Mouse (Mus musculus): ENCODE results near the gene Morn1.
"Not testable (repeated sequence)": the region's sequence is repeated elsewhere in the genome, so short reads cannot be mapped to it uniquely, and the experiment has no call there.

Gene Morn1

DNA sequence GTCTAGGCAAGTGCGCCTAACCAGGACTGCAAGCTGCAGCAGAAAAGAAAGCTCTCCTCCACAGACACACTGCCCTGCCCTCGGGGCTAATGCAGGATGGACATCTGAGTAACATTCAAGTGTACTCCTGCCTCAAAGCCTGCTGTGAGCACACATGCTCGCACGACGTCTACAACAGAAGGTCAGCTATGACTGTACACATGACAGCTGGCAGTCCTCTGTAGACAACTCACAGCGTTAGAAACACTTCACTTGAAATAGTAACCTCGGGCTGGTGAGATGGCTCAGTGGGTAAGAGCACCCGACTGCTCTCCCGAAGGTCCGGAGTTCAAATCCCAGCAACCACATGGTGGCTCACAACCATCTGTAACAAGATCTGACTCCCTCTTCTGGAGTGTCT is 7.6 kb upstream of the Morn1 start:
- in situ Hi-C loops (cut with MboI), result not testable (repeated sequence)

DNA sequence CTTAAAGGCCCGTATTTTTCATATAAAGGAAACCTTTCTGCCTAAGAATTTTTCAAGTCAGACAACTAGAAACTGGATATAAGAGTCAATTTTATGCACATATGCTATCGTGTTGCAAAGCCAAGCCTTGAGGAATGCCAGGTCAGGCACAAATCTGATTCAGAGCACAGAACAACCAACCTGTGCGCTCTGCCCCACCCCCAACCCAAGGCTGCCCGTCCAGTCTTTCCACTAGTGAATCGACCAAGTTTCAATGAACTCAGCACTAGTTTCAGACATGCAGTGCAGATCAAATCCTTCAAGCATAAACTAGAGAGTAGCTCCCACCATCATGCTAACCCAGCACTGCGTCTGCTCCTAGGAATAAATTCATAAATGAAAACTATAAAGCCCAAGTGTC is 6.7 kb upstream of the Morn1 start:
- in situ Hi-C loops (cut with MboI), result loop anchor here (10.0 kb wide), 1 partner anchor 115 kb away; the partner anchor contains the start of genes Hes5 and Pank4

DNA sequence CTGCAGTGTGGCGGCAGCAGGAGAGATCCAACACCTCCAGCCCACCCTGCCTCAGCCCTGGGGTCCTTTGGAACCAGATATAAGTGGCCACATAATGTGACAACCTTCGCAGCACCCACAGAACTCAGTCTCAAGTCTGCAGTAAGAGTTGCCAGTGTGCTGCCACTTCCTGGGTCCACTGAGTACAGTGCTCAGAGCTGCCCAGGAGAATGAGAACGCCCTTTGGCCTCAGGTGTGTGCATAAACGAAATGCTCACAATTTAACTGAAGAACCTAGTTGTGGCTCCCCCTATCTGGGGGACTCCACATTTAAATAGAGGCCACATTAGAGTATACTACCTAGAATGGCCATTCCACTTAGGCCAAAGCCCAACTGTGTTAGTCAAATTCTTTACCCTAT is 2.8 kb upstream of the Morn1 start:
- in situ Hi-C loops (cut with MboI), result loop anchor here (10.0 kb wide), 1 partner anchor 119 kb away; the partner anchor contains the start of genes Hes5 and Pank4

DNA sequence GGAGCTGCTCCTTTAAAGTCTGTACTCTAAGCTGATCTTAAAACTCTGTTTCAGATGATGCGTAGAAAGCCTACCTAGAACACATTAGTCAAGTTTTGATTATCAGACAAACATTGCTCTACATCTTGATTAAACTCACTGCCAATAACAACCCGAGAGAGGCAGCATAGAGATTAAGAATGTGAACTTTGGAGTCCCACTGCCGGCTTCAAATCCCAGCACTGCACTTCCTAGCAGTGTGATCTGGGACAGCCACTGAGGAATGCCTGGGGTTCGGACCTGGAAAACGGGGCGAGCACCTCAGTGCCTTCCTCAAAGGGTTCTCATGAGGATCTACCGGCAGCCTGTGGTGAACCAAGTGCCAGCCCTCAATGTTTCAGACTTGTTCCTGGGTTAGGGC is 2.0 kb upstream of the Morn1 start:
- in situ Hi-C loops (cut with MboI), result loop anchor here (10.0 kb wide), 1 partner anchor 120 kb away; the partner anchor contains the start of genes Hes5 and Pank4

- in situ Hi-C loops (cut with MboI), result loop anchor here (10.0 kb wide), 1 partner anchor 121 kb away; the partner anchor contains the start of genes Hes5 and Pank4
These were observed 920 bp upstream of the Morn1 start for GRCm38 (mm10) chr4:155085206-155086107.

- in situ Hi-C loops (cut with MboI), result loop anchor here (10.0 kb wide), 1 partner anchor 124 kb away; the partner anchor contains the start of genes Hes5 and Pank4
These were observed 2.9 kb downstream of the Morn1 start for GRCm38 (mm10) chr4:155089241-155089640.

GRCm38 (mm10) chr4:155090147-155090546 is 3.8 kb downstream of the Morn1 start:
- in situ Hi-C loops (cut with MboI), result loop anchor here (10.0 kb wide), 1 partner anchor 155 kb away; the partner anchor contains the start of gene Faap20

DNA sequence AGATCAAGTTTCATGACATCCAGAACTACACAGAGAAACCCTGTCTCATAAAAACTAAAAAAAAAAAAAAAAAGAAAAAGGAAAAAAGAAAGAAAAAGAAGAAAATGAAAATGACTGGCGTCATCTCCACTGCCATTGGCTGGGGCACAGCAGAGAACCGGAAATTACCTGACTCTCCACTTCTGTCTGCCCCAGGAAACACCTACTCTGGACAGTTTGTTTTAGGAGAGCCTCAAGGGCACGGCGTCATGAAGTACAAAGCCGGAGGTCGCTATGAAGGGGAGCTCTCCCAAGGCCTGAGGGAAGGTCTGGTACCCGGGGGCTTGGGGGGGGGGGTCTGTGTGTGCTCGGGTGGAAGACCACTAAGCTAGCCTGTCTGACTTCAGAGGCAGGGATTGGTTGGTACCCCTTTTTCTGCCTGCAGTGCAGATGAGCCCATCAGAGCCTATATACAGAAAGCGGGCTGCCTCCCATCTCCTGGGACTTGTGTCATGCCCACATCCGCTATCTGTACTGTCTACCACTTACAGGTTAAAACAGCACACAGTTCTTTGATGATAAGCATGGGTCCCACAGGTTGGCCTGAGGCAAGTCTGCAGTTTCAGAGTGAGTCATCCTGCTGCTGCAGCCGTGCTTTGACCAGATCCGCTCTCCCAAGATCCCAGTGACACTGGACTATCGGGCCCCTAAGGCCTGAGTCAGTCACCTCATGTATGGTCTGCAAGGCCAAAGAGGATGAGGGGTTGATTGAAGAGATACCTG is 4.5 kb downstream of the Morn1 start:
- in situ Hi-C loops (cut with MboI), result loop anchor here (10.0 kb wide), 1 partner anchor 154 kb away; the partner anchor contains the start of gene Faap20

- in situ Hi-C loops (cut with MboI), result loop anchor here (10.0 kb wide), 1 partner anchor 152 kb away; the partner anchor contains the start of gene Faap20
These were observed 6.5 kb downstream of the Morn1 start for GRCm38 (mm10) chr4:155092718-155093430.

DNA sequence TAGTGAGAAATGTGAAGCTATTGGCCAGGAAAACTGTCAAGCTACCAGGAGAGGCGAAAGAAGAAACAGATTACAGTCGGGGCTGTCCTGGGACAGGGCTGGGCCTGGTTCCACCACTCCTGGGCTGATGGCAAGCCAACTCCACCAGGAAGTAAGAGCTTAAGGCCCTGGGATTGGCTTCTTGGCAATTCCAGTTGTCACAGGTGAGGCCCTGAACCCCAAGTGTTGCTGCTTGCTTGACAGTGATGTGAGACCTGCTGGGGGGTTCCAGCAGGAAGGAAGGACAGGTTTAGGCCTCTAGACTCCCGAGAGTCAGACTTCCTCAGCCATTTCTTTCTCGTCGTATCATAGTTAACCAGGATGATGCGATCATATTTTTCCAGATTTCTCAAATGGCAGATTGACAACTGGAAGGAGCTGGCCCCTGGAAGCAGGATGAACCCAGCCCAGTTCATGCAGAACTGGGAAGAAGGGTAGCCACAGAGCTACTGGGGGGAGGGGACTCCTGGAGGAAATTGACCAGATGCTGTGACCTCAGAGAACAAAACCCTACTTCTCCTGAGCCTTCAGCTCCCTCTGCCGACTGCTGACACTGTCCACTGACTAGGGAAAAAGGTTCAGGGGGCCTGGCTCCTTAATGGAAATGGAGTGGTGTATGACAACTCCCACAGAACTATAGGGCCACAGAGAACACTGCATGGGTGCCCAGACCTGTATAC is 7.2 kb downstream of the Morn1 start:
- in situ Hi-C loops (cut with MboI), result loop anchor here (10.0 kb wide), 1 partner anchor 151 kb away; the partner anchor contains the start of gene Faap20

DNA sequence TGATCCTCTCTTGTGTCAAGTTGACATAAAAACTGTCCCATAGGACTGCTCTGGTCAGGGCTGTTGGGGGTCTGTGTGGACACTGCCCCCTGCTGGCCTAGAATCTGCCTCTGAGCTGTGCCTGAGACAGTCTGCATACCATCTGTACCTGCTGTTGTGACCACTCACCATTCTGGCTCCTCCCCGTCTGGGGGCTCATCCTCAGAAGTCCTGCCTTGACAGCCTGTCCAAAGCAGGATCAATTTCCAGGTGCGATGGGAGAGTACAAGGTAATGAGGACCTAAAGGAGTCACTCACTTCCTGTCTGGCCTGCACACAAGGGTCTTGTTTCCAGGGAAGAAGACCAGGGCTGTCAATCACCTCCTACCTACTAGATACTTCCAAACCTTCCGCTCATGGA is 8.2 kb downstream of the Morn1 start:
- in situ Hi-C loops (cut with MboI), result loop anchor here (10.0 kb wide), 1 partner anchor 150 kb away; the partner anchor contains the start of gene Faap20

DNA sequence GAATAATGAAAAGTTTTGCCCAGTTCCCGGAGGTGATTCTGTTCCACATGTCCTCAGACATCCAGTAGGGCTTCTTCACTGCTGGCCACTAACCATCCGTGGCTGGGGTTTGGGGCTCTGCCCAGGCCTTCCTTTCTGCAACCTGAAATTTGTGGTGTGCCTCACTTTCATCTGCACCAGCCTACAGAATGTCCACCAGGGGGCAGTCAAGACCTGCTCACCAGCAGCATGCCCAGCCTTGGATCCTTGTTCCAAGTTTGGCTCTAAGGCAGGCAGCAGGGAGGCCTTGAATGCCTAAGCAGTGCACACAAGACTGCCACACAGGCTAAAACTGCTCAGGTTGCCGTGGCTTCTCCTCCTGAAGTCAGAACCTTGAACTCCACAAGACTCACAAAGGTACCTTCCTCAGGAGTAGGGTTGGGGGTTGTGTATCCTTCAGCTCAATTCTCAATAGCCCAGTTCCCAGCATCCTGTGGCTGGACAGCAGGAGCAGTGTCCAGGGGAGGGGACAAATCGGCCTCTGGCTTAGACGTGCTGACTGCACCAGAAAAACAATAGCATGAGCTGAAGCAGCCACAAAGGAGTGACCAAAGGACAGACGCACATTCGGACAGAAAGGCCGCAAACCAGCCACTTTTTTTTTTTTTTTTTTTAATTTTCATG is 9.0 kb downstream of the Morn1 start:
- in situ Hi-C loops (cut with MboI), result loop anchor here (10.0 kb wide), 1 partner anchor 149 kb away; the partner anchor contains the start of gene Faap20

GRCm38 (mm10) chr4:155095967-155096366 is 9.6 kb downstream of the Morn1 start:
- in situ Hi-C loops (cut with MboI), result loop anchor here (10.0 kb wide), 1 partner anchor 149 kb away; the partner anchor contains the start of gene Faap20

- in situ Hi-C loops (cut with MboI), result loop anchor here (10.0 kb wide), 1 partner anchor 147 kb away; the partner anchor contains the start of gene Faap20
These were observed 11.1 kb downstream of the Morn1 start for GRCm38 (mm10) chr4:155097452-155097851.

- in situ Hi-C loops (cut with MboI), result loop anchor here (10.0 kb wide), 1 partner anchor 146 kb away; the partner anchor contains the start of gene Faap20
These were observed 12.2 kb downstream of the Morn1 start for GRCm38 (mm10) chr4:155098572-155098971.

DNA sequence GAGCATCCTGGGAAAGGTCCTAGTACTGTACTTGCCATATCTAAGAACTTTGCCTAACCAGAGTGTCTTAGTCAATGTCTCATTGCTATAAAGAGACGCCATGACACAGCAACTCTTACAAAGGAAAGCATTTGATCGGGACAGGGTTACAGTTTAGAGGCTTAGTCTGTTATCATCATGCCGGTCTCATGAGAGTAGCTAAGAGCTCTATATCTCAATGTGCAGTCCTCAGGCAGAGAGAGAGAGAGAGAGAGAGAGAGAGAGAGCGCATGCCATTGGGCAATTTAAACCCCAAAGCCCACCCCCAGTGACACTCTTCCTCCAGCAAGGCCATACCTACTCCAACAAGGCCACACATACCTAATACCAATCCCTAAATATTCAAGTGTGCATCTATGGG is 21.5 kb downstream of the Morn1 start:
- in situ Hi-C loops (cut with MboI), result no loop called here

DNA sequence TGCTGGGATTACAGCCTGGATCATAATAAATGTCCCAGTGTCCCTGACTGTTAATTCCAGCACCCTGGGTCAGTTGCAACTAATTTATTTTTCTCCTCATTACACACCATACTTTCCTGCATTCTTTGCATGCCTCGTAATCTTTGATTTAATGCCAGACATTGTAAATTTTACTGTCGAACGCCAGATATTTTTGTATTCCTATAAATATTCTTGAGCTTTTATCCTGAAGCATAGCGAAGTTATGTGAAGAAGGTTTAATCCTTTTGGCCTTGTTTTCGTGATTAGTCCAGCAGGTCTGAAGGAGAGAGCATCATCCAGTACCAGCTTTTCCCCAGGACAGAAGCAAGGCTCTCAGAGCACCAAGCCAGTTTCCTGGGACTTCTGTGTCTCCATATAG is 23.1 kb downstream of the Morn1 start:
- in situ Hi-C loops (cut with MboI), result no loop called here

DNA sequence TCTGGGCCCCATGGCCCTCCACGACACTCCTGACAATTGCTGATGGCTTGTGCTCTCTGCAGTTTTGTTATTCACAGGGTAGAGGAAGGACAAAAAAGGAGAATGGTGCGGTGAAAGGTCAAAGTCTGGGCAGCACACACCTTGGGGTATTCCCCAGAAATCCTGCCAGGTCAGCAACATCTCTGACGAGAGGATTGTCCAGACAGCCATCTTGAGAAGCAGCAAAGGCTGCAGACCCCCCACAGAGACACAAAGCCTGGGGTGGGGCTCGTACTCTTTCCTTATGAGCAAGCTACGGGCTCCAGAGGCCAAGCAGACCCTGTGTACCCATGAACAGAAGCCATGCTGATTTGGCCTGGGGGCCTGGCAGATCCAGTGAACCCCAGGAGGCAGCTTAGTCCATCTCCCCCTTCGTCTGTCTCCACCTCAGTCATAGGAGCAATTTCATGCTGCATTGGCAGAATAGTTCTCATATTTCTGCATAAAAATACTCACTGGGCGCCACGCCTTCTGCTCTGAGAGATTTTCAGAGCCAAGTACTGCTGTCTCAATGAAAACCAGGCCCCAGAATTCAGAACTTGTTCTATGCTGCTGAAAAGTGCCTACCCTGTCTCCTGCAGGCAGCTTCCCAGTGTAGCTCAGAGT is 27.5 kb downstream of the Morn1 start:
- in situ Hi-C loops (cut with MboI), result no loop called here

GRCm38 (mm10) chr4:155116607-155117006 is 30.2 kb downstream of the Morn1 start:
- in situ Hi-C loops (cut with MboI), result no loop called here
